Mouse (Mus musculus): ENCODE results near the gene Mical3.

The Mical3 gene

GRCm38 (mm10) chr6:121014339-121014738 lies 116.5 kb downstream of the Mical3 start:
- no peak for DNase-seq (ENCODE audit: low read depth, low spot score)

GRCm38 (mm10) chr6:121013750-121014149 lies 117.0 kb downstream of the Mical3 start:
- peak; percentile 75 for DNase-seq (ENCODE audit: low read depth, low spot score)

GRCm38 (mm10) chr6:121011709-121012108 lies 119.1 kb downstream of the Mical3 start:
- no peak for DNase-seq (ENCODE audit: low read depth, low spot score)

GRCm38 (mm10) chr6:121009651-121010050 lies 121.1 kb downstream of the Mical3 start:
- DNase-seq (ENCODE audit: low read depth, low spot score): no peak

GRCm38 (mm10) chr6:121004959-121005358 lies 125.8 kb downstream of the Mical3 start:
- peak; percentile 95 for DNase-seq (ENCODE audit: low read depth, low spot score)

- peak; percentile 60 for DNase-seq (ENCODE audit: low read depth, low spot score)
Observed at GRCm38 (mm10) chr6:121002952-121003351, 127.8 kb downstream of the Mical3 start.

- no peak for DNase-seq (ENCODE audit: low read depth, low spot score)
Observed at GRCm38 (mm10) chr6:120999860-121000526, 130.8 kb downstream of the Mical3 start.

GRCm38 (mm10) chr6:120999087-120999486 lies 131.7 kb downstream of the Mical3 start:
- DNase-seq (ENCODE audit: low read depth, low spot score): no peak

- no peak for DNase-seq (ENCODE audit: low read depth, low spot score)
Observed at GRCm38 (mm10) chr6:120996607-120997006, 134.2 kb downstream of the Mical3 start.

- no peak for DNase-seq (ENCODE audit: low read depth, low spot score)
Observed at GRCm38 (mm10) chr6:120995541-120995940, 135.3 kb downstream of the Mical3 start.

- DNase-seq (ENCODE audit: low read depth, low spot score): no peak
Observed at GRCm38 (mm10) chr6:120991857-120992256, 138.9 kb downstream of the Mical3 start.

GRCm38 (mm10) chr6:120987571-120988084 lies 143.2 kb downstream of the Mical3 start:
- peak; percentile 90 for DNase-seq (ENCODE audit: low read depth, low spot score)

GRCm38 (mm10) chr6:120987164-120987563 lies 143.6 kb downstream of the Mical3 start:
- DNase-seq (ENCODE audit: low read depth, low spot score): no peak

- peak; percentile 76 for DNase-seq (ENCODE audit: low read depth, low spot score)
Observed at GRCm38 (mm10) chr6:120986172-120986571, 144.6 kb downstream of the Mical3 start.

- DNase-seq (ENCODE audit: low read depth, low spot score): no peak
Observed at GRCm38 (mm10) chr6:120982314-120982713, 148.5 kb downstream of the Mical3 start.

GRCm38 (mm10) chr6:120981537-120981936 lies 149.3 kb downstream of the Mical3 start:
- DNase-seq (ENCODE audit: low read depth, low spot score): peak; percentile 55

- DNase-seq (ENCODE audit: low read depth, low spot score): no peak
Observed at GRCm38 (mm10) chr6:120978019-120978621, 152.7 kb downstream of the Mical3 start.

GRCm38 (mm10) chr6:120976991-120977390 lies 153.8 kb downstream of the Mical3 start:
- peak; percentile 77 for DNase-seq (ENCODE audit: low read depth, low spot score)

GRCm38 (mm10) chr6:120976097-120976496 lies 154.7 kb downstream of the Mical3 start:
- no peak for DNase-seq (ENCODE audit: low read depth, low spot score)

- DNase-seq (ENCODE audit: low read depth, low spot score): peak; percentile 90
Observed at GRCm38 (mm10) chr6:120971797-120972590, 158.8 kb downstream of the Mical3 start.

- DNase-seq (ENCODE audit: low read depth, low spot score): no peak
Observed at GRCm38 (mm10) chr6:120970939-120971796, 159.6 kb downstream of the Mical3 start.

Data from brain, adult 2 months (tissue).